Mouse (Mus musculus) midbrain, embryonic 11.5 days (tissue): ENCODE measurements around the gene Prss36. TPM values are rescaled to one million over a fixed set of nuclear protein-coding genes. Genes with fewer than 3 reads are reported as not detected.
A peak's percentile ranks its signal among the peaks of the same experiment; 100 is the strongest.

Source experiments
- ATAC-seq: fragments of 200-750 bp; cut with Nextera tagmentation; 2 replicates; pipeline ENCODE4 v1.8.0; 2017; ENCODE audit warnings: moderate TSS enrichment, moderate library complexity; ENCODE audit not compliant: low FRiP score
- DNase-seq: peaks from one replicate; pipeline ENCODE4 v3.0.0; 2015; ENCODE audit warnings: low spot score; ENCODE audit errors: missing footprints
- H3K27ac ChIP-seq: fragments of 300-500 bp; sonication (generic); 2 replicates; pipeline ENCODE4 v1.5.1; 2014; ENCODE audit warnings: low read depth, low read length
- H3K27me3 ChIP-seq: fragments of 300-500 bp; sonication (generic); 2 replicates; pipeline ENCODE4 v1.6.1; 2014; ENCODE audit warnings: mild to moderate bottlenecking, low read length, moderate library complexity, mixed read lengths; ENCODE audit not compliant: control insufficient read depth, insufficient read depth
- H3K36me3 ChIP-seq: fragments of 300-500 bp; sonication (generic); 2 replicates; pipeline ENCODE4 v1.6.1; 2014; ENCODE audit warnings: mild to moderate bottlenecking, low read length, moderate library complexity, mixed read lengths; ENCODE audit not compliant: control insufficient read depth, insufficient read depth
- H3K4me1 ChIP-seq: fragments of 300-500 bp; sonication (generic); 2 replicates; pipeline ENCODE4 v1.6.1; 2014; ENCODE audit warnings: low read length; ENCODE audit not compliant: control insufficient read depth, insufficient read depth
- H3K4me2 ChIP-seq: fragments of 300-500 bp; sonication (generic); 2 replicates; pipeline ENCODE4 v1.6.1; 2014; ENCODE audit warnings: mild to moderate bottlenecking, moderate library complexity
- H3K4me3 ChIP-seq: fragments of 300-500 bp; sonication (generic); 2 replicates; pipeline ENCODE4 v1.5.1; 2014; ENCODE audit warnings: low read depth, low read length
- H3K9ac ChIP-seq: fragments of 300-500 bp; sonication (generic); 2 replicates; pipeline ENCODE4 v1.6.1; 2014; ENCODE audit warnings: low read length
- H3K9me3 ChIP-seq: fragments of 300-500 bp; sonication (generic); 2 replicates; pipeline ENCODE4 v1.6.1; 2016; ENCODE audit warnings: low read length; ENCODE audit not compliant: control insufficient read depth
- WGBS: fragments of 180-500 bp; shearing (Covaris S2); extraction: QIAGEN DNeasy Blood & Tissue Kit; methylation state at CpG from one replicate; pipeline ENCODE4 v1.1.7; 2014; 5-methylcytosine and 5-hydroxymethylcytosine counted together
- polyA plus RNA-seq: library from polyadenylated mRNA; unstranded; fragments of >200 nt; fragmentation: Nextera tagmentation; extraction: Ambion mirVana; gene quantifications from 2 replicates; pipeline ENCODE4 v1.2.1, GENCODE M21; 2014

Gene Prss36
- polyA plus RNA-seq: 9.4 and 9.6 TPM in 2 replicates

- H3K4me3 ChIP-seq: no peak within 1 kb of the TSS
- H3K4me2 ChIP-seq: no peak within 1 kb of the TSS
- H3K27ac ChIP-seq: no peak within 1 kb of the TSS
- DNase-seq: peak; percentile 69
- WGBS: 83% methylated on average over 6 of the region's 6 CpGs
- no peaks in the 10 kb centered on the region for H3K36me3 ChIP-seq
- H3K27me3 ChIP-seq: peaks cover 2% of the 10 kb centered on the region; the same call in 1 of the 2 replicates
- H3K9me3 ChIP-seq: no peaks in the 10 kb centered on the region
- ATAC-seq: no peak
- no peaks in the 10 kb centered on the region for H3K4me1 ChIP-seq
- no peak within 1 kb of the TSS for H3K9ac ChIP-seq
Measured at GRCm38 (mm10) chr7:127946470-127947023, at the start of gene Prss36. Gene Prss36 (minus strand): TSS chr7:127946725.

DNA sequence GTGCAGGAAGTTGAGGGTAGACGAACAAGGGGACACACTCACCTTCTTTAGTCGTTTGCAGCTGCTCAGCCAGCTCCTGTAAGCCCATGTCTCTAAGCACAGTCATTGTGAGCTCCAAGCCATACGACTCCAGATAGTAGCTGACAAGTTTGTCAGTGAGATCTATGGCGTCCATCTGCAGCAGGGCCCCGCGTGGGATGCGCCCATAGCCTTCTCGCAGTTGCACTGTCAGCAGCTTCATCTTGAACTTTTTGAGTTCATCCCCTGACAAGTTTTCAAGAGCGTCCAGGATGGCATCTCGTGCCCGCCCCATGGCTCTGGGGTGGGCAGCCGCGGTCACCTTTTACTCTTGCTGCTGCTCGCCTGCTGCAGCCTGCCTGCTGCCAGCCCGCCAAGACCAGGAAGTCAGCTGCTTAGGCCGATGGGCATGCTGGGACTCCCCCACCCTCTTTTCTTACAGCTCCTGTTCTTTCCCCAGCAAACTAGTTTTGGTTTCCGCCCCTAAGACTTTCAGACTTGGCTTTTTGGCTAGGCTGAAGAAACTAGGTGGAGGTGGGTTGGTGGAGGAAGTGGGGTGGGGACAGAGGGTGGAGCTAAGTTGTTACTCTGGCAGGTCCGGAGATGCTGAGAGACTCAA lies 46.9 kb upstream of the Prss36 start, which contains the start of gene Pycard:
Gene Pycard (minus strand): TSS at position 527 of the 637 bp plus-strand sequence.
- Histone ChIP-seq H3K9ac (peak within 1 kb of the TSS; percentile 40; the same call in 1 of the 2 replicates), H3K36me3 (no peaks in the 10 kb centered on the region), H3K4me3 (no peak within 1 kb of the TSS), H3K9me3 (no peaks in the 10 kb centered on the region), H3K27ac (no peak within 1 kb of the TSS), H3K4me2 (peak within 1 kb of the TSS; percentile 17; the same call in 1 of the 2 replicates), H3K4me1 (no peaks in the 10 kb centered on the region), H3K27me3 (no peaks in the 10 kb centered on the region)
- ATAC-seq (no peak), DNase-seq (no peak)
- WGBS: 24% methylated on average over 18 of the region's 18 CpGs

DNA sequence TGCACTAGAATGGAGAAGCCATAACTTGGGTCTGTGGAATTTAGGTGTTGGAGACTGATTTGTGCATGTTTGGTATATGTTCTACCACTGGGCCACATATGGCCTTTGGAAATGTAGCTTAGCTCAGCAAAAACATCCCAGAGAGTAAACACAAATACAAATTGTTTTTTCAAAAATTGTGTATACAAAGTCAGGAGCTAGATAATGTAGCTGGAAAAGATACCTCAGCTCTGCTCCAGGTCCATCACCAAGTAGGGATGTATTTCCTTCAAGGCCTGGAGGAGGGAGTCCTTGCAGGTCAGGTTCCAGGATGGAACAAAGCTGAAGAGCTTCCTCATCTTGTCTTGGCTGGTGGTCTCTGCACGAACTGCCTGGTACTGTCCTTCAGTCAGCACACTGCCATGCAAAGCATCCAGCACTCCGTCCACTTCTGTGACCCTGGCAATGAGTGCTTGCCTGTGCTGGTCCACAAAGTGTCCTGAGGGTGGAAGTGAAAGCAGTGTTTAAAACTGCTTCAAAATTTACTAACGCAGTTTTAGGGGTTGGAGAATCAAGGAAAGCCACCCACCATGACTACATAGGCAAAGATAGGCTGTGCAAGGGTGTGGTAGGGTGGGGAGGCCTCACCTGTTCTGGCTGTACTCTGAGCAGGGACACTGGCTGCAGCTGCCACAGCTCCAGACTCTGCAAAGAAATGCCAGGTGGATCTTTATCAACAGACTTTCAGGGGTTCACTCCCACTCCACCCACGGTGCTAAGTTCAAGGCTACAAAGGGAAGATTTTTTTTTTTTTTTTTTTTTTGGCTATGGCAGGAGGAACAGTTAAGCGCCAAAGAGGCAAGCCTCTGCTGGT lies 46.2 kb upstream of the Prss36 start:
- no peak overlapping the region for H3K9ac ChIP-seq
- 48% methylated on average over 5 of the region's 5 CpGs for WGBS
- no peaks in the 10 kb centered on the region for H3K36me3 ChIP-seq
- no peak for DNase-seq
- no peak overlapping the region for H3K4me2 ChIP-seq
- H3K9me3 ChIP-seq: no peaks in the 10 kb centered on the region
- no peaks in the 10 kb centered on the region for H3K4me1 ChIP-seq
- no peaks in the 10 kb centered on the region for H3K27me3 ChIP-seq
- no peak overlapping the region for H3K4me3 ChIP-seq
- ATAC-seq: no peak
- H3K27ac ChIP-seq: no peak overlapping the region

GRCm38 (mm10) chr7:127991643-127992487 lies 45.3 kb upstream of the Prss36 start:
- WGBS: 48% methylated on average over 6 of the region's 6 CpGs
- Histone ChIP-seq H3K4me1 (no peaks in the 10 kb centered on the region), H3K36me3 (peaks cover 6% of the 10 kb centered on the region; the same call in 1 of the 2 replicates), H3K4me3 (no peak overlapping the region), H3K27me3 (no peaks in the 10 kb centered on the region), H3K27ac (no peak overlapping the region), H3K4me2 (no peak overlapping the region), H3K9ac (no peak overlapping the region), H3K9me3 (no peaks in the 10 kb centered on the region)
- peak; percentile 97 for DNase-seq
- ATAC-seq: peak; percentile 31

DNA sequence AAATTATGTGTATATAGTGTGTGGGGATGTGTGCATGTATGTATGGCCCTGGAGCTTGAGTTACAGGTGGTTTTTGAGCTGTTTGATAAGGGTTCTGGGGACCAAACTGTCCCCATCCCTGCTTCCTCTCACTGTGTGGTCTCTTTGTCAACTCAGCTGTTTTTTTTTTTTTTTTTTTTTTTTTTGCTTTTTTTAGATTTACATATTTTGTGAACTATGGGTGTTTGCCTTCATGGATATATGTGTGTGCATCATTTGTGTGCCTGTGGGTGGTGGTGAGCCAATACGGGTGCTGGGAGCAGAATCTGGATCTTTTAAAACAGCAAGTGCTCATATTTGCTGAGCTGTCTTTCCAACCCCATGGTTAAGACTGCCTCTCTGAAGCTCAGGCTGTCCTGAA lies 42.4 kb upstream of the Prss36 start:
- no peak overlapping the region for H3K4me3 ChIP-seq
- H3K4me1 ChIP-seq: no peaks in the 10 kb centered on the region
- ATAC-seq: no peak
- H3K27me3 ChIP-seq: no peaks in the 10 kb centered on the region
- H3K36me3 ChIP-seq: peaks cover 17% of the 10 kb centered on the region; the same call in 1 of the 2 replicates
- no peak overlapping the region for H3K27ac ChIP-seq
- WGBS: 89% methylated on average over 1 of the region's 1 CpGs
- H3K9ac ChIP-seq: no peak overlapping the region
- no peak for DNase-seq
- no peaks in the 10 kb centered on the region for H3K9me3 ChIP-seq
- H3K4me2 ChIP-seq: no peak overlapping the region

GRCm38 (mm10) chr7:127980606-127981005 lies 34.1 kb upstream of the Prss36 start:
- WGBS: 95% methylated on average over 3 of the region's 3 CpGs
- DNase-seq: peak; percentile 84
- no peak overlapping the region for H3K27ac ChIP-seq
- H3K36me3 ChIP-seq: peaks cover 40% of the 10 kb centered on the region
- no peaks in the 10 kb centered on the region for H3K9me3 ChIP-seq
- H3K4me2 ChIP-seq: no peak overlapping the region
- ATAC-seq: no peak
- no peaks in the 10 kb centered on the region for H3K27me3 ChIP-seq
- no peak overlapping the region for H3K9ac ChIP-seq
- no peaks in the 10 kb centered on the region for H3K4me1 ChIP-seq
- H3K4me3 ChIP-seq: no peak overlapping the region

DNA sequence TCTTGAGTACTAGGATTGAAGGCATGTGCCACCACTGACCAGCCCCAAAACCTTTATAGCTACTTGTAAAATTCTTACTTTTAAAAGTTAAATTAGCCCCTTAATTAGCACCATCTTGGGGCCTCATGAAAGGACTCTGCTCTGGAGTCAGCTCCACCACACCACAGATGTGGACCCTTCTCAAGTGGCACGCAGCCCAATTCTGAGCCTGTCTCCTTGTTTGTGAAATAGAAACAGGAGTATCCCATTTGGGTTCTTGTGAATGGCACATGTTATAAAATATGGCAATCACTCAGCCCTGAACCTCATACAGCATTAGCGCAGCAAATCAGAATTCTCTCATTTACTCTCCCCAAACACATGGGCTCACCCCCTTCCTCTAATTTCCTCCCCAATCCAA lies 32.3 kb upstream of the Prss36 start:
- no peaks in the 10 kb centered on the region for H3K4me1 ChIP-seq
- H3K27me3 ChIP-seq: no peaks in the 10 kb centered on the region
- no peak overlapping the region for H3K4me2 ChIP-seq
- peak; percentile 79 for DNase-seq
- 99% methylated on average over 2 of the region's 2 CpGs for WGBS
- ATAC-seq: no peak
- H3K9me3 ChIP-seq: no peaks in the 10 kb centered on the region
- H3K4me3 ChIP-seq: no peak overlapping the region
- no peak overlapping the region for H3K9ac ChIP-seq
- no peak overlapping the region for H3K27ac ChIP-seq
- peaks cover 42% of the 10 kb centered on the region for H3K36me3 ChIP-seq

- H3K36me3 ChIP-seq: peaks cover 53% of the 10 kb centered on the region
- no peaks in the 10 kb centered on the region for H3K9me3 ChIP-seq
- no peaks in the 10 kb centered on the region for H3K27me3 ChIP-seq
- 90% methylated on average over 2 of the region's 2 CpGs for WGBS
- H3K27ac ChIP-seq: no peak overlapping the region
- DNase-seq (peak; percentile 81), ATAC-seq (no peak)
- H3K4me1 ChIP-seq: peaks cover under 1% of the 10 kb centered on the region
- H3K9ac ChIP-seq: no peak overlapping the region
- H3K4me3 ChIP-seq: no peak overlapping the region
- H3K4me2 ChIP-seq: no peak overlapping the region
Measured at GRCm38 (mm10) chr7:127974413-127974930, 27.9 kb upstream of the Prss36 start.
